Mouse (Mus musculus) ES-E14 (cell line): Measurements from ENCODE around the gene Frs2. TPM values are rescaled to one million over a fixed set of nuclear protein-coding genes. Genes with fewer than 3 reads are reported as not detected.

ENCODE experiments used
- DNase-seq: peaks from one replicate; pipeline ENCODE4 v3.0.0-alpha.2; 2013; ENCODE audit warnings: low read depth, low spot score
- H3K27ac ChIP-seq: 2 replicates; pipeline ENCODE4 v1.5.1; 2012; ENCODE audit warnings: low read depth, mild to moderate bottlenecking, low read length, moderate library complexity, mixed read lengths; ENCODE audit not compliant: poor library complexity, insufficient read depth, severe bottlenecking
- H3K36me3 ChIP-seq: 2 replicates; pipeline ENCODE4 v1.6.1; 2012; ENCODE audit warnings: mild to moderate bottlenecking, low read length, moderate library complexity, mixed read lengths; ENCODE audit not compliant: control insufficient read depth, poor library complexity, insufficient read depth, severe bottlenecking
- H3K4me1 ChIP-seq, 2 experiments: fragments of 150-350 bp in 1 of 2; sonication (generic) in 1 of 2; 2 replicates each; pipeline ENCODE4 v1.6.1; 2012; ENCODE audit warnings: low read length in 2 of 2, mild to moderate bottlenecking in 1 of 2, mixed read lengths in 1 of 2; ENCODE audit not compliant: control insufficient read depth in 2 of 2, insufficient read depth in 2 of 2, poor library complexity in 1 of 2
- H3K4me3 ChIP-seq, 2 experiments: fragments of 150-350 bp in 1 of 2; sonication (generic) in 1 of 2; 2 replicates each; pipeline ENCODE4 v1.5.1; 2012; ENCODE audit warnings: low read length in 2 of 2, low read depth in 1 of 2, mild to moderate bottlenecking in 1 of 2, mixed read lengths in 1 of 2; ENCODE audit not compliant: insufficient read depth in 1 of 2, poor library complexity in 1 of 2, severe bottlenecking in 1 of 2
- H3K9ac ChIP-seq: 2 replicates; pipeline ENCODE4 v1.6.1; 2012; ENCODE audit warnings: low read depth, mild to moderate bottlenecking, low read length, mixed read lengths; ENCODE audit not compliant: poor library complexity, insufficient read depth, severe bottlenecking
- H3K9me3 ChIP-seq: fragments of 150-350 bp; sonication (generic); 2 replicates; pipeline ENCODE4 v1.6.1; 2012; ENCODE audit warnings: low read depth, mild to moderate bottlenecking, low read length; ENCODE audit not compliant: control insufficient read depth, insufficient read depth
- CHD2 ChIP-seq: IDR thresholded peaks from 2 replicates; pipeline ENCODE4 v1.6.1; 2014; ENCODE audit warnings: mild to moderate bottlenecking, low read depth, low read length, inconsistent platforms
- HCFC1 ChIP-seq: IDR thresholded peaks from 2 replicates; pipeline ENCODE4 v1.6.1; 2012; ENCODE audit warnings: low read length, inconsistent platforms, borderline replicate concordance; ENCODE audit not compliant: insufficient read depth
- MAFK ChIP-seq: IDR thresholded peaks from 2 replicates; pipeline ENCODE4 v1.6.1; 2014; ENCODE audit warnings: mild to moderate bottlenecking, low read depth, low read length, inconsistent platforms; ENCODE audit not compliant: insufficient read depth
- ZC3H11A ChIP-seq: IDR thresholded peaks from 2 replicates; pipeline ENCODE4 v1.6.1; 2012; ENCODE audit warnings: low read depth, mild to moderate bottlenecking, inconsistent platforms, low read length, borderline replicate concordance
- ZNF384 ChIP-seq: IDR thresholded peaks from 2 replicates; pipeline ENCODE4 v1.6.1; 2012; ENCODE audit warnings: low read depth, low read length, inconsistent platforms
- in situ Hi-C, 2 experiments: fragments of 600-800 bp; cut with MboI; formaldehyde crosslinking; loops; one replicate each; pipeline ENCODE4 v1.15.1; 2025; ENCODE audit warnings: low sequenced_read_pairs in 2 of 2, inconsistent platforms in 1 of 2; ENCODE audit not compliant: unreplicated experiment in 2 of 2
- total RNA-seq: library from RNA; depleted of rRNA; stranded (reverse); fragments of 300-350 nt; gene quantifications from 2 replicates; pipeline ENCODE4 v1.2.3, GENCODE M21; 2012

The Frs2 gene
- total RNA-seq, 1 experiment: 17.3 TPM

DNA sequence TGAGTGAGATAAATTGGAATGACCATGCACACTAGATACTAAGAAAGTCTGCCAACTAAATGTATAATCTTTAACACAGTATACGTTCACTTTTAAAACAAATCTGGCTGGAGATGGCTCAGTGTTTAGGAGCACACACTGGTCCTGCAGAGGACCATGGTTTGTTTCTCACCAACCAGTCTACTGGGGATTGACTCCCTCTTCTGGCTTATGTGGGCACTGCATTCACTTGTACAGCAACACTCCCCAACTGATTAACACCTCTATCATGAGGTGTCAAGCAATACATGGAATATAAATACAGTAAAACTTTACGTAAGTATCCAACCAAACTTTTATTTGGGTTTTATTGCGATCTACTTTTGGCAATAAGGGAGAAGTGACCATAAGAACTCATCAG lies 79.2 kb downstream of the Frs2 start:
- Histone ChIP-seq H3K27ac (no peak overlapping the region), H3K9ac (no peak overlapping the region), H3K4me1 (no peaks in the 10 kb centered on the region), H3K4me3 (no peak overlapping the region), H3K9me3 (no peaks in the 10 kb centered on the region), H3K36me3 (peaks cover 6% of the 10 kb centered on the region)
- peak; percentile 39 for DNase-seq
- no peak for TF ChIP-seq MAFK
- no peak for TF ChIP-seq ZNF384
- TF ChIP-seq ZC3H11A: no peak
- TF ChIP-seq CHD2: no peak
- no peak for TF ChIP-seq HCFC1
- in situ Hi-C loops: loop anchor here in 1 of 2 experiments (25.0 kb wide), 1 partner anchor 1657 kb away; no protein-coding TSS in a partner anchor

DNA sequence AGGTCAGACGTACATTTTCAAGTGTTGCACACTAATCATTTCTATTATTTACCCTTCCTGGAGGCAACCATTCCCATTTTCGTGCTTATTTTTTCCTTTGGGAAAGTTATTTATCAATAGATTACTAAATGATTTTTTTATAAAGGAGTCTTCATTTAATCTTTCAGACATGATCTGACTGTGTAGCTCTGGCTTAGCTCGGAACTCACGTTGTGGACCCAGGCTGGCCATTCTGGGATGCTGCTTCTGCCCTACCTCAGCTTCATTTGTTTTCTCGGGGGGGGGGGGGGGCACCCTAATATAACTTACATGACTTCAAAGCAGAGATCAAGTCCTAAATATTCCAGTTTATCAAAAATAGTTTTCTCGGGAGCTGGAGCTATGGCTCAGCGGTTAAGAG lies 84.3 kb downstream of the Frs2 start:
- no peak overlapping the region for H3K27ac ChIP-seq
- H3K9me3 ChIP-seq: no peaks in the 10 kb centered on the region
- no peak for TF ChIP-seq HCFC1
- no peak for TF ChIP-seq ZNF384
- TF ChIP-seq MAFK: no peak
- no peak for TF ChIP-seq ZC3H11A
- TF ChIP-seq CHD2: no peak
- peak overlapping the region; percentile 61; the same call in 1 of the 2 replicates for H3K9ac ChIP-seq
- H3K4me1 ChIP-seq: no peaks in the 10 kb centered on the region; a peak in 1 of 4 replicates
- in situ Hi-C loops: loop anchor here in 1 of 2 experiments (25.0 kb wide), 1 partner anchor 1652 kb away; no protein-coding TSS in a partner anchor
- H3K36me3 ChIP-seq: peaks cover 25% of the 10 kb centered on the region
- DNase-seq: no peak
- H3K4me3 ChIP-seq: peak overlapping the region; percentile 27 to 76; a peak in 3 of 4 replicates

DNA sequence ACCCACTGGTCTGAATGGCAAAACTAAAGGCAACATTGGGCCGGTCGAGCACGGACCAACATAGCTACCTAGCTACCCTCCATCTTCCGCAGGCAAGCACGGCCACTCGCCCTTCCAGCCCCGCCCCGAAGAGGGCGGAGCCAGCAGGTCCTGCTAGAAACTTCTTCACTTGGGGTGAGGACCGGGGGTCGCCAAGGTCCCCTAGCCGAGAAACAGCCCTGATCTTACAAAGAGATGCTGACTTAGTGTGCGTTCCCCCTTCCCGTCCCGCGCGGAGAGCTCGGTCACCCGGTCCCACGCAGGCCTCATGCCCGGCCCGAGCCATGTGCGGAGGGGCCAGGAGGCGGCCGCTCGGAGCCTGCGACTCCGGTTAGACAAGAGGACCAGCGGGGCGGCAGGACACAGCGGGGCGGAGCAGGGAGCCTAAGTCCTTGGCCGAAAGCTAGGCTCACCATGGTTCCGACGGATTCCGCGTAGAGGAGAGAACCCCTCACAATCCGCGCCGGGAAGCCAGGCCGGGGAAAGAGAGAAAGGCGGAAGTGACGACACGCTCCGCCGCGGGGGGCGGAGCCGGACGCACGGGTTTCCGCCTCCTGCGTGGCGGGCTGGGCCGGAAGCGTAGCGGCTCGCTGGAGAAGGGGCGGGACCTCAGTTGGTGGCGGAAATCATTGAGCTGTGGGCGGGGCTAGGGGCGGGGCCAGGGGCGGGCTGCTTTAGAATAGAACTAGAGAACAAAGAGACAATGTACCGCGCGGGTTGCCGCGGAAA lies 84.9 kb downstream of the Frs2 start, which contains the start of gene Cct2:
Gene Cct2, minus strand, starts transcription at position 561 of the 768 bp plus-strand sequence.
- H3K4me1 ChIP-seq: no peaks in the 10 kb centered on the region; a peak in 2 of 4 replicates
- DNase-seq: peak; percentile 94
- no peaks in the 10 kb centered on the region for H3K9me3 ChIP-seq
- H3K27ac ChIP-seq: peak within 1 kb of the TSS; percentile 95
- H3K4me3 ChIP-seq: peak within 1 kb of the TSS; percentile 86 to 99
- TF ChIP-seq HCFC1: peak; percentile 28; the same call in 1 of the 2 replicates
- no peak for TF ChIP-seq MAFK
- peak within 1 kb of the TSS; percentile 96 for H3K9ac ChIP-seq
- peaks cover 31% of the 10 kb centered on the region for H3K36me3 ChIP-seq
- in situ Hi-C loops: loop anchor here in 1 of 2 experiments (25.0 kb wide), 1 partner anchor 1651 kb away; no protein-coding TSS in a partner anchor

DNA sequence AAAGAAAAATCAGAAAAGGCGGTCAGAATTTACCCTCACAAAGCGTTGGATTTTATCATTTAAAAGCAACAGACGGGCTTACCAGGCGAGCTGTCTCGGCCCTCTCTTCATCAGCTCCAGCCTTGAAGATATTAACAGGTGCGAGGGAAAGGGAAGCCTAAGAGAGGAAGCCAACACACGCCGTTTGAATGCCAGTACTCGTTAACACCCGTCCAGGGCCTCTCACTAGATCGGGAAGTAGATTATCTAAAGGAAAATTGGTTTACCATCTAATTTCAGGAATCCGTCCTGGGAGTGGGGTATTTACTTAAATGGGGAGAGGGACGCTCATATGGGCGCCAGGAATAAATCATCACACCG lies 85.5 kb downstream of the Frs2 start:
- TF ChIP-seq ZNF384 (no peak), HCFC1 (no peak), CHD2 (no peak), MAFK (no peak), ZC3H11A (no peak)
- H3K9ac ChIP-seq: peak overlapping the region; percentile 96
- peak overlapping the region; percentile 95; the same call in 1 of the 2 replicates for H3K27ac ChIP-seq
- no peaks in the 10 kb centered on the region for H3K9me3 ChIP-seq
- no peak for DNase-seq
- no peaks in the 10 kb centered on the region; a peak in 2 of 4 replicates for H3K4me1 ChIP-seq
- in situ Hi-C loops: loop anchor here in 1 of 2 experiments (25.0 kb wide), 1 partner anchor 1651 kb away; no protein-coding TSS in a partner anchor
- peaks cover 37% of the 10 kb centered on the region for H3K36me3 ChIP-seq
- peak overlapping the region; percentile 86 to 99 for H3K4me3 ChIP-seq

DNA sequence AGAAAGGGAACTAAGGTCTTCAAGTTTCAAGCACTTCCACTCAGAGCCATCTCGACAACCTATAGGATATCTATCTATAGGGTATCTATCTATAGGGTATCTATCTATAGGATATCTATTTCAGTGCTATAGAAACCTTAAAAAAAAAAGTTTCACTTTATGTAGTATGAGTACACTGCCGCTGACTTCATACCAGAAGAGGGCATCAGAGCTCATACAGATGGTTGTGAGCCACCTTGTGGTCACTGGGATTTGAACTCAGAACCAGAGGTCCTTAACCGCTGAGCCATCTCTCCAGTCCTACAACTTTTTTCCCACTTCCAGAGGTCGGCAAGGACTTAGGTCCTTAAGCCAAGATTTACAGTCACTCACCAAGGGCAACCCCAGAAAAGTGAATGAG lies 92.7 kb downstream of the Frs2 start:
- DNase-seq: no peak
- Histone ChIP-seq H3K4me1 (no peaks in the 10 kb centered on the region; a peak in 1 of 4 replicates), H3K4me3 (no peak overlapping the region), H3K36me3 (peaks cover 84% of the 10 kb centered on the region), H3K9me3 (no peaks in the 10 kb centered on the region), H3K27ac (no peak overlapping the region), H3K9ac (no peak overlapping the region)
- no peak for TF ChIP-seq ZC3H11A
- in situ Hi-C loops: loop anchor here in 1 of 2 experiments (25.0 kb wide), 1 partner anchor 1643 kb away; no protein-coding TSS in a partner anchor
